Mouse (Mus musculus) WW6 (cell line): ENCODE measurements around the gene Pycr1.
"Not testable (repeated sequence)": the region's sequence is repeated elsewhere in the genome, so short reads cannot be mapped to it uniquely, and the experiment has no call there.

Experiments
- DNase-seq: peaks from one replicate; pipeline ENCODE4 v3.0.0-alpha.2; 2013; ENCODE audit warnings: low read depth, low spot score

Gene Pycr1

DNA sequence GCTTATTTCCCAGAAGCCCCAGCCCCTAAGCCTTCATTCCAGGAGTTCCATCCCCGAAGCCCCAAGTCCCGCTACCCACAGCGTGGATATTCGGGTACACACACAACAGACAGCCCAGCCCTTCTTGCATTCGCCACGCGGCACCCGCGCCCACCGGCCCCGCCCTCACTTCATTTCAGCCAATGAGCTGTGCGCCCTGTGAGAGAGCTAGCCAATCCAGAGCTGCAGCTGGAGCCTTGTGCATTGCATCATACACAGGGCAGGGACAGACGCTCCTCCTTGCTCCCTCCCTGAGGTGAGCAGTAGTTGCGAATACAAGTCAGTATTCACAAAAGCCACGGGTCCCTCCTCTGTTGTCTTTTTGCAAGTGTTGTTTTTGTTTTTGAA, at the start of gene Pycr1:
Pycr1 (minus strand) TSS at position 169 of the 387 bp plus-strand sequence.
- DNase-seq: peak; percentile 90

DNA sequence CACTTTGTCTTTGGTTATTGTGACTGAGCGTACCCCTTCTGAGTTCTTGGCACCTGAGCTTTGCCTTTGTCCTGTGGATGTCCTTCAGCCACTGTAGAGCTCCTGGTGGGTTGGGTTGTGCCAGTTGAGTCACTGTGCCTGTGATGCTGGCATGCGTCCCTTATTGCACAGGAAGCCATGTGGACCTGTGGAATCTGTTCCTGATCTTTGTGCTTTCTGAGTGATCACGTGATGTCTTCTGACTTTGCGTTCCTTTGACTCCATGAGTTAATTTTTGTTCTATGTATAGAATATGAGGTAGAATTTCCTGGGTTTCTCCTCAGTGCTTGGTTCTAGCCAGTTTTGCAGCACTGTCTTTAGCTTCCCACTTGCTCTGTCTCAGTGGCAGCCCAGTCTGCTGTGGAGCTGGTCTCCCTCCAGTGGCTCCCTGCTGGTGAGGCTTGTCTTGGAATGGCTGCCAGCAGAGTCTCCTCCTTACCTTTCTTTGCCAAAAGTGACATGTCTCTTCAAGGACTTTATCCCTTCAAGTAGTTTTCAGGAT, 49.0 kb upstream of the Pycr1 start:
- DNase-seq: no peak

DNA sequence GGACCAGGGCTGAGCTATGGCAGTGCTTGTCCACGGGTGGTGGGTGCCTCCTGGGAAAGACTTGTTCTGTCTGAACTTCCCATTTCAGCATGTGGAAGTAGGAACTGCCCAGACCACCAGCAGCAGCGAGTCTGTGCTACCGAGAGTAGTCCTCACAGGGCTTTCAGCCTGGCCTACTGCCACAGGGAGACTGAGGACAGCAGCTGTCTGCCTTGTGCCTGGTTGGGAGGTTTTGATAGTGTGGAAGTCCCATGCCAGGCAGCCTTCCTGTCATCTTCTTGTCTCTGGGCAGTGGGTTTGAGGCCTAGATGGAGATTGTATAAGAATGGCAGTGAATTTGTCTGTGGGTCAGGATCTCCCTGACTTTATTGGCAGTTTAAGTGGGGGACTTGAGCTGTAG, 45.8 kb upstream of the Pycr1 start:
- no peak for DNase-seq

DNA sequence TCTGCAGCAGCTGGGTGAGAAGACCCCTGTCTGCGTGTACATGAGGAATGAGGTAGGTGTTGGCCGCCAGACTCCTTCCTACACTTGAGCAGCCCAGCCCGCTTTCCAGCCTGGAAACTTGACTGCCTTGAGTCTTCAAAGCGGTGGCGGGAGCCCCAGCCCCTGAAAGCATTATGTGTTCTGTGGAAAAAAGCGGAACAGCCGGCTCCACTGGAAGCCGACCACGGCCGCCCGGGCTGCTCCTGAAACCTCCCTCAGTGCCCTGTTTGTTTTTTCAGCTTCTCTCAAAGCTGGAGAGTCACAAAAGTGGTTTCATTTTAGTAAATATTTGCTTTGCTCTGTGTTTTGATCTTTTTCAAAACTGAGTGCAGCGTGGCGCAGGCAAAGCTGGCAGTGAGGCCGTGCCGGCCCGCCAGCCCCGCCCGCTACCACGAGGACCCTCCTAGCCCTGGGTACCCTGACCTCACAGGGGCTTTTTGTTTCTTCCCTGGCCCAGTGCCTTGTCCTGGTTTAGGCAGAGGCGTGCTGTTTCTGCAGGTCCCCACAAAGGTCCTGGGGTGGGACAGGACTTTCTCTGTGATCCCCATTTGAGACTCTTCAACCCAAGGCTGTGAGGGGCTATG, 43.2 kb upstream of the Pycr1 start:
- DNase-seq: no peak

DNA sequence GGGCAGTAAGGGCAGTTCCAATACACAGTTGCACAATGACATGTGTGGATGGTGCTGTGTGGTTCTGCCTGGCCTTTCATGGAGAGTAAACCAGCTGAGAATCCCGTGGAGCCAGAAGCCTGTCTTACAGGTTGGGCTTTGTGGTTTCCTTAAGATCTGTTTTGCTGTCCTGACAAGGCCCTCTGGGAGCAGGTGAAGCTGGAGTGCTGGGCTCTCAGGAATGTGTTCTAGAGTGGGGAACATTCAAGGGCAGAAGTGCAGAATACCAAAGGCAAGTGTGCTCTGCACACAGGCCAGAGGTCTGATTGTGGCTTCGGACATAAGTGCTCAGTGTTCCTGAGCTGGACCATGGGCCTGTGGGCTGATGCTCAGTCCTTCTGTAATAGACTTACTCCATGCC, 41.1 kb upstream of the Pycr1 start:
- no peak for DNase-seq

DNA sequence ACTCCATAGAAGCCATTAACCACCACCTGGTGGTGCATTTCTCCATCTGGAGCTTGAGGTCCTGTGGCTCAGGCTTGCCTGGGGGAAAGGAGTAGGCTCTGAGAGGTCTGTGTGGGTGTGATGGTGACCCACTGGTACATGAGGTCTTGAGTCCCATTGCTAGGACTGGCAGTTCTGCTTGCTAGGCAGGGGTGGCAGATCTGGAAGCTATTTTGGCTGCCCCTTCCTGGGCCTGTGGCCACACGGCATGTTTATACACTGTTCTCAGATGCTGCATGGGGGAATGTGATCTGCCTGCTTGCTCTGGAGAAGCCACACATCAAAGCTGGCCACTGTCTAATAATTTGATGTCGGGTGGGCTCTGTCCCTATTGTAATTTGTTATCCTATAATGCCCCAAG, 40.5 kb upstream of the Pycr1 start:
- no peak for DNase-seq

DNA sequence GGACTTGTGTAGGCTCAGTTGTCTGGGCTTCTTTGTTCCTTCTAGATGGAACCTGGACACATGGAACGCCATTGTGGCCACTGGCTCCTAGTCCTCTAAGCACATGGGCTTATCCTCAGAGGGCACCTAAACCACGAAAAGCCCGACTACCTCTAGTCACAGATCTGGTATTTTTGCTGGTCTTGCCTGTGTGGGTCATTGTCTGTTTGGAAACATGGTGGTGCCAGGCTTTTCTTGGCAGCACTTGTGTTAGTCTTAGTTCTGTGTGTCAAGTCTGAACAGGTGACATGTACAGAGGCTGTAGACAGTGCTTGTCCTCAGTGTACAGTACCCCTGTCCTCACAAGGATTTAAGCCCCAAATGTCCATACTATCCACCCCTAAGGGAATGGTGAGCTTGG, 40.0 kb upstream of the Pycr1 start:
- DNase-seq: no peak

DNA sequence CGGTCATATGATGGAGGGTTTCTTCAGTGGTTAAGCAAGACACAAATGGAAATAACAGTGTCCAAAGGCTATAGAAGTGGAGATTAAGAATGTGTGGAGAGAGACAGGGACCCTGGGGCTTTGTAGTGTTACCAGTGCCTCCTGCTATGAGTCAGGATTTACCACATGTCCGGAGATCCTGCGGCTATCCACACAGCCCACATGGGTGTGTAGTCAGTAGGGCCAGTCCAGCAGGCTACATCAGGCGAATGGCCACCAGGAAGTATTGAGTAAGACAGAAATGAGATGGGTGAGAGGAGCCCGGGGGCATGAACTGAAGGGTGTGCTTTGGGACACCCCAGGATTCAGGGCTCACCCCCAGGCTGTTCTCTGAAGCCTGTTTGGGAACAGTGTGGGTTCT, 39.1 kb upstream of the Pycr1 start:
- DNase-seq: no peak

DNA sequence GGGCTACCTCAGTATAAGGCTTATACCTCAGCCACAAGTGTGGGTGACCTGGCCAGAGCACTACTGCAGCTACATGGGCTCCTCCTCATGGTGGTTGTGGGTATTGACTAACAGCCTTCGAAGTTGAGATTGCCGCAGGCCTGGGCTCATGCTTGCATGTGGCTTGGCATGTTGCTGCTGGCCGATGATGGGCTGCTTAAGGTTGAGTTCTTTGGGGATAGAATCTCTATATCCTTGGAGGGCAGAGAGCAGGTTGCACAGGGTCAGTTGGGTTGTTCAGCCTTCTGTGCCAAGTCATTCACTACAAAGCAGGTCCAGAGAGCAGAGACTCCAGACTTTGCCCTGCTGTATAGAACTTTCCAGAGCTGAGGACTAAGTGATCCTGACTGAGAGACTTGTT, 36.3 kb upstream of the Pycr1 start:
- no peak for DNase-seq

DNA sequence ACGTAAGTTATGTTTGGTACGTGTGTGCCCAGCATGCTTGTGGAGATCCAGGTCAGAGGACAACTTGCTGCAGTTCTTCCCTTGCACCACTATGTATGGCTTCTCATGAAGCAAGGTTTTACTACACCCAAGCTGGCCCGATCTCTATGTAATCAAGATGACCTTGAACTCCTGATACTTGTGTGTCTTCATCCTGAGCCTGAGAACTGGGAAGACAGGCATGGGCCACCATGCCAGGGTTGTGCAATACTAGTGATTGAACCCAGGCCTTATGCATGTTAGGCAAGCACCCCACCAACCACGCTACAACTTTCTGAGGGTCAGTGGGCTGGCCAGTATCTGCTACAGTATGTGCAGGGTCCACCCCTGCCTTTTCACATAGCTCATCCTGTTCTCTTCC, 33.4 kb upstream of the Pycr1 start:
- DNase-seq: no peak

DNA sequence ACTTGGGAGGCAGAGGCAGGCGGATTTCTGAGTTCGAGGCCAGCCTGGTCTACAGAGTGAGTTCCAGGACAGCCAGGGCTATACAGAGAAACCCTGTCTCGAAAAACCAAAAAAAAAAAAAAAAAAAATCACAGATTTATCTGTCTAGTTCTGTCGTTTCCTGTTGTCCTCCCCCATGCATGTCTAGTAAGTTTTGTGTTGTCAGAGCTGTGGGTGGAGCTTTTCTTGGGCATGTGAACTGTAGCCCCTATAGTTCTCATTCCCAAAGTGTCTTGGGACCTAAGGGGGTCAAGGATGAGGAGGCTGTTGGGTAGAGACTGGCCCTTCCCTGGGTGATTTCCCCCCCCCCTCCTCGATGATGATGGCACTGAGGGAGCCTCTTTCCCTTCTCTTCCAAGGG, 32.3 kb upstream of the Pycr1 start:
- not testable (repeated sequence) for DNase-seq

DNA sequence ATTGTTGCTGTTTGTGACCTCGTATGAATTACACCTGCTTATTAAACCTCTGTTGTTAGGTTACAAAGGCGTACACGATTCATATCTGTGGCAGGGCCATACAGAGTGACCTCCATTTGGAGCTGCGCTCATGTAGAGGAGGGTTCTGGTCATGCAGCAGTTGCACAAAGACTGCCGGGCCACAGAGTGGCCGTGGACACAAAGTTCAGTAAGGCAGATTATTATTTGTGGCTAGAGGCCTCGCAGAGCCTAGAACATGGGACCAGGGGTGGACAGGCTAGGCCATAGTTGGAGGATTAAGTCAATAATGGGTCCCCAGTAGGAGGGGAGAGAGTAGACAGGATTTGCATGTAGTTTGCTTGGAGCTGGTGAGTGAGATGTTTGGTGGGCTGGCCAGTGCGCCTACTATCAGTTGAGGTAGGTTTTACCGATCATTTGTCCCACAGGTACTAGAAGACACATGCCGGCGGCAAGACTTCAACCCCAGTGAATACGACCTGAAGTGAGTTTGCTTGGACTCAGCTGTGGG, 30.1 kb upstream of the Pycr1 start:
- no peak for DNase-seq

DNA sequence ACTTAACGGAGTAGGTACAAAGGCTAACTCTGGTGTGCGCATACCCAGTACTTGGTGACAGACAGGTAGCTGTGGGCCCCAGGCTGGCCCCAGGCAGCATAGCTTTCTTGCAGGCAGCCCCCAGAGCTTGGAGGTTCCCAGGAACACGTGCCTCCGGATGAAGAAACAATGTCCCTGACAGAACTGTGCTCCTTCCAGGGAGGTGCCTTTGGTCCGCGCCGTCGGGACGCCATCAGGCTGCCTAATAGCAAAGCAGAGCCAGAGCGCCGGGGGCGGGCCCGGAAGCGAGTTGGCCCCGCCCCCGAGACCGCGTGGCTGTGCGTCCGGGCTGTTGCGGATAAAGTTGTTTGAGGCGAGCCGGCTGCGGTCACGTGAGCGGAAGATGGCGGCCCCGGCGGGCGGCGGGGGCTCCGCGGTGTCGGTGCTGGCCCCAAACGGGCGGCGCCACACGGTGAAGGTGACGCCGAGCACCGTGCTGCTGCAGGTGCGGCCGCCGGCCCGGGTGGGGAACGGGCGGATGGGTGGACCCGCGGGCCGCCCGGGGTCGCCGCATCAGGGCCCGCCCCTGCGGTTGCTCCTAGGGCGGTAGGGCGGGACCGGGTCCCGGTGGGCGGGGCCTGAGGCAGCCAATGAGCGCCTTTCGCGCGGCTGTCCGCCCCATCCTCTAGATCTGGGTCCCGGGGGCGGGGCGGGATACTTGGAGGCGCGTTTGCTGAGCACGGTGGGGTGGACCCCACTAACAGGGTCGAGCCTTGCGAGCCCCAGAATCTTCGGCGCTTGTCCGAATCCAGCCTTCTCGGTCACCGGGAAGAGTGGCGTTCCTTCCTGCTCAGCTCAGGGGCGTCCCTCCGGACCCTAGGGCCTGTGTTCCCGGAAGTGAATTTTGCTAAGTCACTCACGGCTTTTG, 29.4 kb upstream of the Pycr1 start, which contains the start of gene Aspscr1:
Aspscr1 (plus strand) TSS at position 287 of the 907 bp plus-strand sequence.
- peak; percentile 92 for DNase-seq

DNA sequence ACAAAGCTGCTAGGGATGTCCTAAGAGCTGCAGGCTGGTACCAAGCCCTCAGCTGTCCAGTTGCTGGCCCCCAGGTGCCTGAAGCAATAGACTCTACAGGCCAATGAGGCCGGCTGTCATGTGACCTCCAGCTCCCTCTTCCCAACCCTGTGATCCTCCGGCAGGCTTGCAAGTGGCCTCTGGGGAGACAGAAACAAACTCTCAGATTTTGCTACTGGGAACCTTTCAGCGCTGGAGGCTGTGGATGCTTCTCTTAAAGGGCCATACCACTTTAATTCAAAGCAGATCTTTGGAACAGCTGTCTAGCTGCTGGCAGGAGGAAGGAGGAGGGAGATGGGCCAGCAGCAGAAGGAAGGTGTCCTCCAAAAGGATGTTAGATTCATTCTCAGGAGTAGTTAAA, 23.0 kb upstream of the Pycr1 start:
- no peak for DNase-seq

DNA sequence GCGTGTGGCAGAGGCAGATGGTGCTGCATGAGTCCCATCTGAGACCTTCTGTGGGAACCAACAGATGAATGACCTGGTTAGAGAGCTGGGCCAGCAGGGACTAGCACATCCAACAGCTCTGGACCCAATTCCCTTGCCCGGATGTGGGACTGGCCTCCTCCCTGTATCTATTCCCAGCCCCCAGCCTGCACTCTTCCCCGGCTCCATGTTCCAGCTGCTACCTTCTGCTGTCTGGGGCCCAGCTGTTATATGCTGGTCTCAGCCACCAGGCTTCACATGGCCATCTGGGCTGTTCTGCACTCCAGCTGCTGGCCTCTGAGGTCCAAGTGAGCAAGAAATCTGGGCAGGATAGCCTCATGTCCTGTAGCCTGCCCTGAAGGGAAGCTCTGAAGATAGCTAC, 21.8 kb upstream of the Pycr1 start:
- DNase-seq: no peak

DNA sequence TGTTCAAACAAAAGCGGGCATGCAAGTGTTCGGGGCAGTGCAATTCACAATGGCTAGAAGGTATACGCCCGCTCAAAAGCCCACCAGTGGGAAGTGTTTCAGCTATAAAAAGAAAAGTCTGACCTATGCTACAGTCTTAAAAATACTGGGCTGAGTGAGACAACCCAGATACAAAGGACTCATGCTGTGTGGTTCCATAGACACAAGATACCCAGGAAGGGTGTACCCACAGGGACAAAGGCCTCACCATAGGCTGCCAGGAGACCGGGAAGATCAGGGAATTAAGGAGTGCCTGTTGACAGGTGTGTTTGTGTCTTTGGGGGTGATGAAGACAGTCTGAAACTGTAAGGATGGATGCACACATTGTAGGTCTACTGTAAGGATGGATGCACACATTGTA, 20.1 kb upstream of the Pycr1 start:
- no peak for DNase-seq

DNA sequence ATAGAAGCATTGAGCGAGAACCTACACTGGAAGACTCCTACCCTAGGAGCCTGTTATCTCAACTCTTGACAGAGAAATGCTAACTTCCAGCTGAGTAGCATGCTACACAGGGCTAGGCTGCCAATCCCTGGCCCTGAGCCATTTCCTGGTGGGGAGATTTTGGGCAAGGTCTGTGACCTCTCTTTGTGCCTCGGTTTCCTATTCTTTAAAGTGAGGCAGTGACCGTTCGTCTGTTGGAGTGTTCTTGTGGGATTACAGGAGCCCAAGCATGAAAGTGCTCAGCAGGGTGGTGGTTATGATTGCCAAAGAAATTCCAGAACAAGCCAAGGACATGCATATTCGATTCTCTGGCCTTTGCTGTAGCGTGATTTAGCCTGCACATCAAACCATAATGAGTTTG, 19.2 kb upstream of the Pycr1 start:
- no peak for DNase-seq

DNA sequence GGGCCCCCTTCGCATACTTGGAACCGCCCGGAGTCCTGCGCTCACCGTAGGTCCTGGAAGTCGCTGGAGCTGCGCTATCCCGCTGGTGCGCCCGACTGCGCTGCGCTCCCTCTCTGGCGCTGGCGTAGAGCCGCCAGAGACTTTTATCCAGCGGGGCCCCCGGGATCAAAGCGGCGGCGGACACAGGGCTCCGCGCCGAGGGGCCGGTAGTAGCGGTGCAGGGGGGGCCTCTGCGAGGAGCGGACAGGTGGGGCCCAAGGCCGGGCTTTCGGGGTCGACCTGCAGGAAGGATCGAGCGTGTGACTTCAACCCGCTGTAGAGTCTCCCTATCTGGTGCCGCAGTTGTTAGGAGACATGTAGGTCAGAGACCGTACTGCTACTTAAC, 17.5 kb upstream of the Pycr1 start, which contains the start of gene Notum:
Notum (minus strand) TSS at position 100 of the 385 bp plus-strand sequence.
- no peak for DNase-seq

DNA sequence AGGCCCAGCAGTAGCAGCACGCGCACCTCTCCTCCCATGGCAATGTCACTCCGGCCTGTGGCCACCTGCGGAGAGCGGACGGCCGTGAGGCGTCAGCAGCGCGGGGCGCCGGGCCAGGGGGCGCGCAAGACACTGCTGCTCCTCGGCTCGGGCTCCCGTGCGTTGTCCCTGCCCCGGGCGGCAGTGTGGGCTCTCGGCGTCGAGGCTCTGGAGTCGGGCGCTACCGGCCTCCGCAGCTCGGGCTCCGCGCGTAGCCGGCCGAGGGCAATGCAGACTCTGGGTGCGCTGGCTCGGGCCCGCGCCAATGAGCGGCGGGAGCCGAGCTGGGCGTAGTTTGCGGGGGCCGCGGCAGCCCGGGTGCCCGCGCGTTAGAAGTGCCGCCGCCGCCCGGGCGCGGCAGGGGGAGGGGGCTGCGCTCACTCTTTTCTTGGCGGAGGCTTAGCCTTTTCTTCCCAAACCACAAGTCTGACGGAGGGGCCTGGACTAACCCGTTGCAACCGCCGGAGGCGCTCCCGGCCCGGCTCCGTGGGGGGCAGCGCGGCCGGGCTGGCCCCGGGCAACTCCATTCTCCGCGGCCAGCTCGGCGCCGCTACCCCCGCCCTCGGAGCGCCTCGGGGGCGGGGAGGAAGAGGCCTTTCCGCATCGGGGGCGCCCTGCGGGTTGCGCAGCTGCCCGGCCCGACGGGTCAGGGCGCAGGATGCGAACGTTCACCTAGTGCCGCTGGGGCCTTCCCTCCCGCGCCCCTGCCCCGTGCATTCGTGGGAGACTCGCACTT, 16.9 kb upstream of the Pycr1 start:
- no peak for DNase-seq

DNA sequence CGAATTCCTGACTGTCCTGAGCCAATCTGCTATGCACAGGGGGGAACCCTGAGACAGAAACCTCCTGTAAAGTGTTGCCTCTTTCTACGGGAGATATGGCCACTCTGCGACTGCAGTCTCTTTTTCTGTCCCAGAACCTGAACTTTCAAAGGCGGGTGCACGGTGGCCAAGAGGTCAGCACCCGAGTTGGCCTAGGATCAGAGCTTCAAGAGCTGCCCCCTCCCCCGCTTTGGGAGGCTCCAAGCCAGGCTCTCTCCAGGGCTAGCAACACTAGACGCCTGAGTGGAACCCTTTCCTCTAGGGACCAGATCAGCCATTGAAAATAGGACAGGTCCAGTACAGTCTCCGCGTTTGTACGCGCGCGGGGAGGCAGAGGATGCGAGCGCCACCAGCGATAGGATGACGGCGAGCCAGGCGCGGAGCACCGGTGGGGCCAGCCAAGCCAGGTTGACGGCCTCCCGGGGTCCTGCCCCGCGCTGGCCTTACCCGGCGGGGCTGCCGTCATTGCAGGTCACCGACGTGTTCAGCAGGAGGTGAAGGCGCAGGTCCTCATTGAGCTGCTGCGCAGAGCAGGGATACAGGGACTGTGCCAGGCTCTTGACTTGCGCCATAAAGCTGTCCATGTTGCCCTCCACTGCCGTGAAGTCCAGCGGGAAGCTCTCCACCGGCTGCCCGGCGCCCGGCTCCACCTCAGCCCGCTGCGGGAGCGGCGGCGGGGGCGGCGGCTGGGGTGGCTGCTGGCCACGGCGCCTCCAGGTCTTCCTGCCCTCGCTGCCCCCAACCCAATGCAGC, 16.1 kb upstream of the Pycr1 start:
- no peak for DNase-seq

DNA sequence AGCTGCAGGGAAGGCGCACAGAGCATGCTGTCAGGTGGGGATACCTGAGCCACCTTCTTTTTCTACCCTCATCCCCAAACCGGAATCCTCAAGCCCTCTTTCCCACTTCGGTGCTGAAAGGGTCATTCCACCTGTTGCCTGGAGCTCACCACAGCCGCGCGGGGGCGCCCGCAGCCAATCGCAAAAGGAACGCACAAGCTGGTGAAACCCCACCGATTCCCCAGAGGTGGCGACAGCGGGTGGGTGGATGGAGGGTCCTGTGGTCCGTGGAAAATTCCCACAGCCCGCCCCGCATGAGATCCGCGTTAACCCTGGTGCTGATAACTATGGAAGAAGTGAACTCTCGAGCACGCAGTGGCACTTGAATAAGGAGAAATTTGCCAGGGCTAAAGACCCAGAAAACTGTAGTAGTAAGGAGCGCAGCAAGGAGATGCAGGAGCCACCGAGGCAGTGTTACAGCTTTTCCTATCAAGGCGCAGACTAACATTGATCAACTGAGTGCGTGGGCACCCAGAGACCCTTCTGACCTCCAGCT, 15.4 kb upstream of the Pycr1 start:
- DNase-seq: peak; percentile 86
